In genomic region chr8:3684530-3684929, GRCm38 (mm10) we compare ENCODE assay signal across 27 mouse cellular contexts. TPM values are rescaled to one million over a fixed set of nuclear protein-coding genes. Genes with fewer than 3 reads are reported as not detected.
DNase-seq lines count a peak whose midpoint lies in the region; ATAC-seq and TF ChIP-seq lines count a peak whose summit lies in the region.
"Had no signal": no experiment of that assay in that cellular context is flagged by ENCODE, and none has a peak within 500 bp of the region (broad histone marks: within the 10 kb centered on the region; RNA-seq: fewer than 3 reads in every experiment).

No protein-coding gene starts in this region.

- H3K4me3 ChIP-seq in forebrain, embryonic 11.5 days (ENCODE audit: low read depth, low read length), result no peak overlapping the region
- H3K4me3 ChIP-seq in forebrain, embryonic 10.5 days, result no peak overlapping the region
- H3K4me3 ChIP-seq in hindbrain, embryonic 13.5 days, result no peak overlapping the region
- no peak overlapping the region for H3K4me3 ChIP-seq in hindbrain, postnatal 0 days (ENCODE audit: low read length)
- H3K4me3 ChIP-seq in neural tube, embryonic 14.5 days (ENCODE audit: low read depth, low read length), result no peak overlapping the region
- H3K4me3 ChIP-seq: erythroblast, embryonic 14.5 days; heart, embryonic 12.5 days; neural tube, embryonic 12.5 days had no signal

- H3K4me2 ChIP-seq in forebrain, embryonic 11.5 days (ENCODE audit: low read depth, low read length, severe bottlenecking), result no peak overlapping the region
- no peak overlapping the region for H3K4me2 ChIP-seq in hindbrain, embryonic 13.5 days
- no peak overlapping the region for H3K4me2 ChIP-seq in hindbrain, postnatal 0 days (ENCODE audit: low read depth, low read length)
- no peak overlapping the region for H3K4me2 ChIP-seq in neural tube, embryonic 14.5 days (ENCODE audit: low read depth, low read length)
- H3K4me2 ChIP-seq: heart, embryonic 12.5 days; neural tube, embryonic 12.5 days had no signal

- no peak for DNase-seq in forebrain, embryonic 11.5 days (ENCODE audit: low spot score)
- no peak for DNase-seq in forebrain, embryonic 10.5 days (ENCODE audit: extremely low spot score, low spot score)
- no peak for DNase-seq in hindbrain, postnatal 0 days (ENCODE audit: low spot score)
- DNase-seq in neural tube, embryonic 10.5 days (ENCODE audit: extremely low spot score, low spot score), result no peak
- DNase-seq in left cerebral cortex, adult 9 months (ENCODE audit: low spot score in 2 of 2), result no peak
- DNase-seq: adrenal gland, adult 2 months; cerebellum, adult 11-12 months; cerebellum, postnatal 36 days; kidney, adult 2 months; kidney, postnatal 36 days; layer of hippocampus, adult 9-11 months; liver; liver, postnatal 0 days; lung, postnatal 4 days; right cerebral cortex, postnatal 25 days; thymus, postnatal 36 days had no signal

- ATAC-seq in forebrain, embryonic 11.5 days (replicated peaks; ENCODE audit: low FRiP score), result peak; percentile 45; the same call in 1 of the 2 replicates
- ATAC-seq in hindbrain, embryonic 13.5 days (ENCODE audit: low FRiP score), result peak; percentile 43
- ATAC-seq in hindbrain, postnatal 0 days, result no peak
- peak; percentile 9; the same call in 1 of the 2 replicates for ATAC-seq in neural tube, embryonic 14.5 days (ENCODE audit: low read depth)
- ATAC-seq: liver, postnatal 0 days had no signal

- H3K27me3 ChIP-seq in forebrain, embryonic 11.5 days (ENCODE audit: control insufficient read depth, insufficient read depth, low read length), result no peaks in the 10 kb centered on the region
- H3K27me3 ChIP-seq in forebrain, embryonic 10.5 days (ENCODE audit: poor library complexity, severe bottlenecking), result no peaks in the 10 kb centered on the region
- no peaks in the 10 kb centered on the region for H3K27me3 ChIP-seq in hindbrain, embryonic 13.5 days
- no peaks in the 10 kb centered on the region for H3K27me3 ChIP-seq in hindbrain, postnatal 0 days (ENCODE audit: insufficient read depth, low read length)
- no peaks in the 10 kb centered on the region for H3K27me3 ChIP-seq in neural tube, embryonic 14.5 days (ENCODE audit: control insufficient read depth, insufficient read depth, low read length)
- H3K27me3 ChIP-seq: heart, embryonic 12.5 days; neural tube, embryonic 12.5 days had no signal

- H3K4me1 ChIP-seq in forebrain, embryonic 11.5 days (replicated peaks; ENCODE audit: control insufficient read depth, insufficient read depth, low read length), result no peaks in the 10 kb centered on the region
- H3K4me1 ChIP-seq in forebrain, embryonic 10.5 days, result no peaks in the 10 kb centered on the region
- peaks cover 12% of the 10 kb centered on the region; the same call in 1 of the 2 replicates for H3K4me1 ChIP-seq in hindbrain, embryonic 13.5 days (replicated peaks)
- no peaks in the 10 kb centered on the region for H3K4me1 ChIP-seq in hindbrain, postnatal 0 days (ENCODE audit: insufficient read depth, low read length)
- no peaks in the 10 kb centered on the region for H3K4me1 ChIP-seq in neural tube, embryonic 14.5 days (ENCODE audit: control insufficient read depth, insufficient read depth, low read length)
- H3K4me1 ChIP-seq: heart, embryonic 12.5 days; neural tube, embryonic 12.5 days had no signal

- no peak overlapping the region for H3K9ac ChIP-seq in forebrain, embryonic 11.5 days (ENCODE audit: low read length)
- H3K9ac ChIP-seq in hindbrain, embryonic 13.5 days, result no peak overlapping the region
- no peak overlapping the region for H3K9ac ChIP-seq in hindbrain, postnatal 0 days (replicated peaks; ENCODE audit: low read length)
- H3K9ac ChIP-seq in neural tube, embryonic 14.5 days (replicated peaks; ENCODE audit: low read depth, low read length), result no peak overlapping the region
- H3K9ac ChIP-seq: heart, embryonic 12.5 days; liver, postnatal 0 days; neural tube, embryonic 12.5 days had no signal

- H3K9me3 ChIP-seq in forebrain, embryonic 11.5 days (ENCODE audit: control insufficient read depth, low read length), result no peaks in the 10 kb centered on the region
- no peaks in the 10 kb centered on the region for H3K9me3 ChIP-seq in forebrain, embryonic 10.5 days
- H3K9me3 ChIP-seq in hindbrain, embryonic 13.5 days, result no peaks in the 10 kb centered on the region
- H3K9me3 ChIP-seq in hindbrain, postnatal 0 days (ENCODE audit: low read length), result no peaks in the 10 kb centered on the region
- H3K9me3 ChIP-seq in neural tube, embryonic 14.5 days (ENCODE audit: control insufficient read depth, low read length), result no peaks in the 10 kb centered on the region
- H3K9me3 ChIP-seq: heart, embryonic 12.5 days; neural tube, embryonic 12.5 days had no signal

- H3K27ac ChIP-seq in forebrain, embryonic 11.5 days (ENCODE audit: low read depth, low read length), result no peak overlapping the region
- H3K27ac ChIP-seq in forebrain, embryonic 10.5 days, result no peak overlapping the region
- H3K27ac ChIP-seq in hindbrain, embryonic 13.5 days, result no peak overlapping the region
- no peak overlapping the region for H3K27ac ChIP-seq in hindbrain, postnatal 0 days
- no peak overlapping the region for H3K27ac ChIP-seq in neural tube, embryonic 14.5 days (ENCODE audit: low read depth, low read length)
- H3K27ac ChIP-seq: neural tube, embryonic 12.5 days had no signal

- no peak for TF ChIP-seq CTCF in hindbrain, postnatal 0 days (IDR thresholded peaks at IDR 0.05; ENCODE audit: low read depth)

- peaks cover under 1% of the 10 kb centered on the region; the same call in 1 of the 2 replicates for H3K36me3 ChIP-seq in forebrain, embryonic 11.5 days (ENCODE audit: control insufficient read depth, insufficient read depth, low read length)
- peaks cover 36% of the 10 kb centered on the region for H3K36me3 ChIP-seq in forebrain, embryonic 10.5 days (replicated peaks)
- H3K36me3 ChIP-seq in hindbrain, embryonic 13.5 days, result peaks cover 30% of the 10 kb centered on the region
- H3K36me3 ChIP-seq in hindbrain, postnatal 0 days (ENCODE audit: insufficient read depth, low read length), result peaks cover 7% of the 10 kb centered on the region; the same call in 1 of the 2 replicates
- H3K36me3 ChIP-seq in neural tube, embryonic 14.5 days (ENCODE audit: control insufficient read depth, insufficient read depth, low read length), result 0 out of 2 replicates have a peak, but pooled peaks cover 3% of the 10 kb centered on the region

RNA-seq across cellular contexts. Expression of gene Trappc5, which starts 8.4 kb away (rescaled TPM):
- polyA plus RNA-seq in forebrain, embryonic 11.5 days (2014; fragmentation: Nextera tagmentation; extraction: Ambion mirVana), result 34.3 and 42.9 TPM in 2 replicates
- polyA plus RNA-seq in forebrain, embryonic 10.5 days (2016; fragmentation: Nextera tagmentation; extraction: Ambion mirVana), result 43.3 and 47.5 TPM in 2 replicates
- 53.4 and 57.9 TPM in 2 replicates for polyA plus RNA-seq in hindbrain, embryonic 13.5 days (2015; fragmentation: Nextera tagmentation; extraction: Ambion mirVana)
- total RNA-seq in hindbrain, postnatal 0 days (2014; rRNA removed), result 53.3 and 64.8 TPM in 2 replicates
- 53.9 and 55.8 TPM in 2 replicates for polyA plus RNA-seq in hindbrain, postnatal 0 days (2015; fragmentation: Nextera tagmentation; extraction: Ambion mirVana)
- polyA plus RNA-seq in neural tube, embryonic 14.5 days (2014; fragmentation: Nextera tagmentation; extraction: Ambion mirVana), result 41.4 and 48.4 TPM in 2 replicates

RNA-seq across cellular contexts. Expression of gene Fcer2a, which starts 9.4 kb away (rescaled TPM):
- polyA plus RNA-seq in forebrain, embryonic 11.5 days (2014; fragmentation: Nextera tagmentation; extraction: Ambion mirVana), result 0.16 and 0.24 TPM in 2 replicates
- 0.22 and 0.38 TPM in 2 replicates for polyA plus RNA-seq in forebrain, embryonic 10.5 days (2016; fragmentation: Nextera tagmentation; extraction: Ambion mirVana)
- polyA plus RNA-seq in hindbrain, embryonic 13.5 days (2015; fragmentation: Nextera tagmentation; extraction: Ambion mirVana), result 0.36 and 0.51 TPM in 2 replicates
- not detected in 2 replicates for total RNA-seq in hindbrain, postnatal 0 days (2014; rRNA removed)
- 0.41 and 0.44 TPM in 2 replicates for polyA plus RNA-seq in hindbrain, postnatal 0 days (2015; fragmentation: Nextera tagmentation; extraction: Ambion mirVana)
- 0.15 and 0.28 TPM in 2 replicates for polyA plus RNA-seq in neural tube, embryonic 14.5 days (2014; fragmentation: Nextera tagmentation; extraction: Ambion mirVana)
- total RNA-seq: gastrocnemius, postnatal 36 days; hematopoietic stem cell, adult 5-6 weeks; left cerebral cortex, postnatal 10 days had no signal
- polyA plus RNA-seq: brain, embryonic 14.5 days; erythroblast, embryonic 14.5 days had no signal

RNA-seq across cellular contexts. Expression of gene Fcor, which starts 12.4 kb away (rescaled TPM):
- polyA plus RNA-seq in forebrain, embryonic 11.5 days (2014; fragmentation: Nextera tagmentation; extraction: Ambion mirVana), result 9.3 and 12.1 TPM in 2 replicates
- polyA plus RNA-seq in forebrain, embryonic 10.5 days (2016; fragmentation: Nextera tagmentation; extraction: Ambion mirVana), result 11.2 and 12.1 TPM in 2 replicates
- polyA plus RNA-seq in hindbrain, embryonic 13.5 days (2015; fragmentation: Nextera tagmentation; extraction: Ambion mirVana), result 14.6 and 16.8 TPM in 2 replicates
- total RNA-seq in hindbrain, postnatal 0 days (2014; rRNA removed), result 21.2 TPM in 1 of 2 replicates, not detected in the other
- polyA plus RNA-seq in hindbrain, postnatal 0 days (2015; fragmentation: Nextera tagmentation; extraction: Ambion mirVana), result 27.0 and 27.5 TPM in 2 replicates
- 14.2 and 27.6 TPM in 2 replicates for polyA plus RNA-seq in neural tube, embryonic 14.5 days (2014; fragmentation: Nextera tagmentation; extraction: Ambion mirVana)
- total RNA-seq: CH12.LX; gastrocnemius, postnatal 36 days; hematopoietic stem cell, adult 5-6 weeks had no signal
- polyA plus RNA-seq: erythroblast, embryonic 14.5 days had no signal

RNA-seq across cellular contexts. Expression of gene Mcemp1, which starts 19.0 kb away (rescaled TPM):
- polyA plus RNA-seq in forebrain, embryonic 11.5 days (2014; fragmentation: Nextera tagmentation; extraction: Ambion mirVana), result 0.29 TPM in 1 of 2 replicates, not detected in the other
- polyA plus RNA-seq in forebrain, embryonic 10.5 days (2016; fragmentation: Nextera tagmentation; extraction: Ambion mirVana), result 0.09 and 0.20 TPM in 2 replicates
- 0.10 TPM in 1 of 2 replicates, not detected in the other for polyA plus RNA-seq in hindbrain, embryonic 13.5 days (2015; fragmentation: Nextera tagmentation; extraction: Ambion mirVana)
- total RNA-seq in hindbrain, postnatal 0 days (2014; rRNA removed), result not detected in 2 replicates
- polyA plus RNA-seq in hindbrain, postnatal 0 days (2015; fragmentation: Nextera tagmentation; extraction: Ambion mirVana), result 0.09 and 0.23 TPM in 2 replicates
- polyA plus RNA-seq in neural tube, embryonic 14.5 days (2014; fragmentation: Nextera tagmentation; extraction: Ambion mirVana), result 0.27 TPM in 1 of 2 replicates, not detected in the other
- total RNA-seq: gastrocnemius, postnatal 36 days had no signal
- polyA plus RNA-seq: adrenal gland, adult 2 months; erythroblast, embryonic 14.5 days; heart, embryonic 12.5 days had no signal

RNA-seq across cellular contexts. Expression of gene Retn, which starts 29.0 kb away (rescaled TPM):
- 0.41 and 0.68 TPM in 2 replicates for polyA plus RNA-seq in forebrain, embryonic 11.5 days (2014; fragmentation: Nextera tagmentation; extraction: Ambion mirVana)
- polyA plus RNA-seq in forebrain, embryonic 10.5 days (2016; fragmentation: Nextera tagmentation; extraction: Ambion mirVana), result 0.30 and 0.31 TPM in 2 replicates
- polyA plus RNA-seq in hindbrain, embryonic 13.5 days (2015; fragmentation: Nextera tagmentation; extraction: Ambion mirVana), result 0.16 and 0.65 TPM in 2 replicates
- total RNA-seq in hindbrain, postnatal 0 days (2014; rRNA removed), result not detected in 2 replicates
- 0.44 and 0.60 TPM in 2 replicates for polyA plus RNA-seq in hindbrain, postnatal 0 days (2015; fragmentation: Nextera tagmentation; extraction: Ambion mirVana)
- polyA plus RNA-seq in neural tube, embryonic 14.5 days (2014; fragmentation: Nextera tagmentation; extraction: Ambion mirVana), result 0.54 and 0.63 TPM in 2 replicates
- total RNA-seq: CH12.LX; hematopoietic stem cell, adult 5-6 weeks had no signal
- polyA plus RNA-seq: embryonic facial prominence, embryonic 11.5 days; erythroblast, embryonic 14.5 days; heart, embryonic 12.5 days; liver, postnatal 0 days; neural tube, embryonic 12.5 days had no signal
